Mouse (Mus musculus): ENCODE results near the gene Tfap4.

DNA sequence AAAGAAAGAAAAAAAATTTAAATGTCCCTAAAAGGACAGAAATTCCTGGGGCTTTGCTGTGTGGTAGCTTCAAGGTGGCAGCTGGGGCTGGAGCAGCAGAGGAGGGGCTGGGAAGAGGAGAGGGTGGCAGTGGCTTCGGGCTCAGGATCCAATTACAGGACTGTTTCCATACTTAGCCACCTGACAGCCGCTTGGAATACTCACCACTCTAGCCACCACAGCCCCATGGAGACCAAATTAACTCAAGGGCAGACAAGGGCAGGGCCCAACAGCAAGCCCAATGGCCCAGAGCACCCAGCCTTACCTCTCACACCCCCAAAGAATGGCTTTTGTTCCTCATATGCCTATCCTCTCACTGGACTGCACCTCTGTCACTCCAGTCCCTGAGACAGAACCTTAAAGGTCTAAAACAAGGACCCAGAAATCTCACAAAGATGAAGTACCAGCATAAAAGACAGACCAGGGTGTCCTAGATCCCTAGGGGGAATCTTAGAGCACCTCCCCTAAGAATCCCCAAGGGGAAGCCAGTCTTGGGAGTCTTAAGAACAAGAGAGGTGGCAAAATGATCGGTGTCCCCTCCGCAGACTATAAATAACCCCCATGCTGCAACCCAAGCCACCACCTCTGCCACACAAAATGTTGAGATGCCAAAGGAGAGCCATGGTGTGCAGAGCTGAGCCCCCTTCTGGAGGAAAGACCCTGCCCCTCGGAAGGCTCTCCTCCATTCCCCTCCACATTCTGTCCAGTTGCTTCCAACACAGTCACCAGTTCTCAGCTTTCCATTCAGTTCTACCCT lies 37.7 kb downstream of the Tfap4 start:
- TF ChIP-seq CTCF (IDR thresholded peaks at IDR 0.05) (no peak), EP300 (IDR thresholded peaks at IDR 0.05) (no peak)
